Mouse (Mus musculus): ENCODE measurements around the gene Grm7.

Gene Grm7

DNA sequence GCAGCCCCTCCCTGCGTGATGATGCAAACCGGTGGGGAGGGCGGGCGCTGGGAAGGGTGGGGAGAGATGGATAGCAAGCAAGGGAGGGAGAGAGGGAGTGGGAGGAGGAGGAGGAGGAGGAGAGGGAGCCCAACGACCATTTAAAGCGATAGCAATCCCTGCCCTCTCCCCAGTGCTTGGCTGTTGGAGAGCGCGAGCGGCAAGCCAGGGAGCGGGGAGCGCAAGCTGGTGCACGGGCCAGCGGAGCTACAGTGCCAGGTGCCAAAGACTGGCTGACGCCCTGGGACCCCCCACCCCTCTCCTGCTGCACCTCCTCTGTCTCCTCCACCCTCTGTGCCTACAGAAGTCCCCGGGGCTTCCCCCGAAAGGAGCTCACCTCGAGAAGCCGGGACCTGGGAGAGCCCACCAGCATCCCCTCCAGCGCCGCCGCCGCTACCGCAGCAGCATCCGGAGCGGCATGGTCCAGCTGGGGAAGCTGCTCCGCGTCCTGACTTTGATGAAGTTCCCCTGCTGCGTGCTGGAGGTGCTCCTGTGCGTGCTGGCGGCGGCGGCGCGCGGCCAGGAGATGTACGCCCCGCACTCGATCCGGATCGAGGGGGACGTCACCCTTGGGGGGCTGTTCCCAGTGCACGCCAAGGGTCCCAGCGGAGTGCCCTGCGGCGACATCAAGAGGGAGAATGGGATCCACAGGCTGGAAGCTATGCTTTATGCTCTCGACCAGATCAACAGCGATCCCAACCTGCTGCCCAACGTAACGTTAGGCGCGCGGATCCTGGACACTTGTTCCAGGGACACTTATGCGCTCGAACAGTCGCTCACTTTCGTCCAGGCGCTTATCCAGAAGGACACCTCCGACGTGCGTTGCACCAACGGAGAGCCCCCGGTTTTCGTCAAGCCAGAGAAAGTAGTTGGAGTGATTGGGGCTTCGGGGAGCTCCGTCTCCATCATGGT lies at the start of gene Grm7:
Gene Grm7, plus strand, starts transcription at position 171 of the 951 bp plus-strand sequence.
- DNase-seq (ENCODE audit: low spot score in 2 of 2): no peak

DNA sequence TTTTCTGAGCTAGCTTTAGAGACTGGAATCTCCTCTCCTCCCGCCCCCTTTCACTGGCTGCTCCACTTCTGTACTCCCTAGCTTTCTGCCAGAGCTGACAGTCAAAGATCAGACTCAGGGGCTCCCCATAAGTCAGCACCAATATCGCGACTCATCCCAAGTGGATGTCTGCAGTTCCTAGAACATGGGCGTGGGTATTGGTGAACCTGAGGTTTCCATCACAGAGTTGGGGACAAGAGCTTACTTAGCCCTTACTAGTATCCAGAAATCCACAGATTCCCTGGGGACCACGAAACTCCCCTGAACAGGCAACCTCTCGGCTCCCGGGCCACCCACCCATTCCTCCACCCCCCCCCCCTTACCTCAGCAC lies 355 bp upstream of the Grm7 start:
- DNase-seq (ENCODE audit: low spot score in 2 of 2): no peak

DNA sequence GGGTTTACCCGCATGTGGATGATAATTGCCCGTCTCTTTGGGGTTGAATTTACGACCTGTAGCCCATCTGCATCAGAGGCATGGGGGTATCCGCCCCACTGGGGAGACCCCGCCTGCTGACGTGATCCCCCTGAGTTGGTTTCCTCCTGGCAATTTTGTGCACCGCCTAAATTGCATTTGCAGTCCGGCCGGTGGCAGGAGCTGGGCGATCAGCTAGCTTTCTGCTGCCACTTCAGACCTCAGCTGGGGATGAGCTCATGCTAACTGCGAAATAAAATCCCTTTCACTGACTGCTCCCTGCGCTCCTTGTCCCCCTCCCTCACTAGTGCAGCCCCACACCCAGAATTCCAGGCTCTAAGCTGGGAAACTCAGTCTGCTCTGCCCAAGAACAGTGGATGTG lies 1.5 kb downstream of the Grm7 start:
- DNase-seq (ENCODE audit: low spot score in 2 of 2): no peak

DNA sequence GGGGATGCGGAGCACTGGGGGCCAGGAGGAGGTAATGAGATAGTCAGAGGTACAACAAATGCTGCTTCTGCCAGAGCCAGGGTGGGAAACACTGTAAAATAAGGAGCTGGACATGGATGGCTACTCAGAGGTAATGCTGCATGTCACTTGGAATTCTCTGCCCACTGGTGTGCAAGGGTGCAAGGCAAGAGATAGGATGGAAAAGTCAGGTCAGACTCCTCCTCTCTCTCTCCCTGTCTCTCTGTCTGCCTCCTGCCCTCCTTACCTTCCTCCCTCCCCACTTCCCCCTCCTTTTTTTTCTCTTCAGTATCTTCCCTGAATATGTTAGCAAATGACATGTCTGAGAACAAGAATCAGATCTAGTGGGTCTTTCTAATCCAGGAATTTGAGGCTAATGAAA lies 3.8 kb downstream of the Grm7 start:
- no peak for DNase-seq (ENCODE audit: low spot score in 2 of 2)

DNA sequence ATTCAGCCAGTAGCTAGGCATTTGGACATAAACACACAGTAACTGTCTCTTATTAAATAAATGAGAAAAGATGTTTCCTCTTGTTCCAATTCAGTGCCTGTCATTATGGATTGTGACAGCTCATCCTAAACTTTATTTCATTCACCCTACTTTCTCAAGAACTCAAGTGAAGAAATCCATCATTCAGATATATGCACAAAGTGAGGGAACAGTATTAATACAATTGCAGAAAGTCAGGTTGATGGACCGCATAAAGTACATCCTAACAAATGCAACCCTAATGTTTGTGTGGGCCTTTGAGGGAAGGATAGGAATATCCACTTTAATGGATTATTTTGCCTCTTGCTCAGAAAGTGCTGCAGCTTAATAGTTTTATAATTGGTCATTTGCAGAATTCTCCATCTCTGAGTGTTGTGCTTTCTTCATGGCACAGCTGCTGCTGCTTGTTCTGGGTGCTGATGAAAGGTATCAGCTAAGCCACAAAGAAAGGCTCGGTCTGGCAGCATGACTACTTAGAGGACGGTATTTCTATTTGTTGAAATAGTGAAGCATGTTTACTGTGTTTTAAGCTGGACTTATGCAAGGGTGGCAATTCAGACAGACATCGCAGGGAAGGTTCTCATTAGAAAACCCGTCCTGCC lies 8.1 kb downstream of the Grm7 start:
- no peak for DNase-seq (ENCODE audit: low spot score in 2 of 2)

DNA sequence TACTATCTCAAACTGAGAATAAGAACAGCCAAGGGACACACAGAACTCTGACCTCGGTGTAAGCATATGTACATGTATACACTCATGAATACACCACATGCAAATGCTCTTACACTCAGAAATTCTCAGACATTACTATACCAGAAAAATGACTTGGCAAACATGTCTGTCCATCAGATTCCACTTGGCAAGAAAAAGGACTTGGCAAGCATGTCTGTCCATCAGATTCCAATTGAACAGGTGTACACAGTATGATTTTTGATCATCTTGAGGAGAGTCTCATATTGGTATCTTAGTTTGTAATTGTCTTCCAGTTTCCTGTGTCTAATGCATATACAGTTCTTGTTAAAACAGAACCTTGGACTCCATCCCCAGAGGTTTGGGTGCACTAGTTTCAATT lies 19.1 kb downstream of the Grm7 start:
- DNase-seq (ENCODE audit: low spot score in 2 of 2): no peak

DNA sequence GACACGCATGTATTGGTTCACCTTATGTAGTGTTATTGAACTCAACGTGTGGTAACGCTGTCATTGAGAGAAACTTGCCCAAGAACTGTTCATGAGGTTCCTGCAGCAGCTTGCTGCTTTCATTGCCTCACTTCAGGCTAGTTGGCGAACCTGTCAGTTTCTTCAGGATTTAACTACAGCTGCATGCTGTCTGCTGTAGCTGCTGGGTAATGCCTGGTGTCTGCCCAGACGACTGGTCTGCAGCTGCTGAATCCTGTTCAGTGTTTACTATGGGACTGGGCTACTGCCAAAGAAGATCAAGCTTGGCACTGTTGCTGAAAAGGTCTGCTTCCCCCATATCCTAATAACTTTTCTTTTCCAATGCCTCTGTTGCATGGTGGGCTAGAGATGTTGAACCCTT lies 23.1 kb downstream of the Grm7 start:
- no peak for DNase-seq (ENCODE audit: low spot score in 2 of 2)

DNA sequence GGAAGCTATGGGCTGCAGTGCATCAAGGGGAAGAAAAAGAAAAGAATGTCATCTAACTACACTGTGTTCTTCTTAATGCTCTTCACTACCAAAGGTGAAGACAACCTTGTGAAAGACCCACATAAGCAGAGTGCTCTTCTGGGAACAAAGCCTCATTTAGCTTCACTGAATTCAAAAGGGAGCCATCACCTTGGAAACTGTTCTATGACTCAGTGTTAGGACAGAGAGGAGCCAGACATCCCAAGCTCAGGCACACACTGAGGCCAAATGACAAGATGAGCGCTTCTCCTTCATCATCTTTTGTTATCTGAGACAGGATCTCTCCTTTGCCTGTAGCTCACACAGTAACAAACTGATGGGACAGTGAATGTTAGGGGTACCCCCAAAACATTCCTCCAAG lies 45.6 kb downstream of the Grm7 start:
- no peak for DNase-seq (ENCODE audit: low spot score in 2 of 2)

DNA sequence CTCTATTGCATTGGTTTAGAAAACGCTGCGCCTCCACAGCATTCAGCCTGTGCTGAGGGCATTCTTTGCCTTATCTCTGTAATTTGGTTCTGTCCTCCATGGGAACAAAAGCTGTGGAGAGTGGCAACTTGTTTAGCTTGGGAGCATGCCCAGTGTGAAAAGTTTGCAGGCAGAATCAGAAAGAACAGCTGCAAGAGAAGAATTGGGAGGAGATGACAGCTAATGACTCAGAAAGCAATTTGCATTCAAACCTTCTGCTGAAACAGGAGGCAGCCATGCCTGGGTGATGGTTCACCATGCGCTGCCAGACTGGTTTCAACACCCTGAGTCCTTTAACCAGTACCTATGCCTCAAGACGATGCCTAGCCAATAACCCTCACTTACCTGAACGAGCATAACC lies 64.4 kb downstream of the Grm7 start:
- DNase-seq (ENCODE audit: low spot score in 2 of 2): no peak

DNA sequence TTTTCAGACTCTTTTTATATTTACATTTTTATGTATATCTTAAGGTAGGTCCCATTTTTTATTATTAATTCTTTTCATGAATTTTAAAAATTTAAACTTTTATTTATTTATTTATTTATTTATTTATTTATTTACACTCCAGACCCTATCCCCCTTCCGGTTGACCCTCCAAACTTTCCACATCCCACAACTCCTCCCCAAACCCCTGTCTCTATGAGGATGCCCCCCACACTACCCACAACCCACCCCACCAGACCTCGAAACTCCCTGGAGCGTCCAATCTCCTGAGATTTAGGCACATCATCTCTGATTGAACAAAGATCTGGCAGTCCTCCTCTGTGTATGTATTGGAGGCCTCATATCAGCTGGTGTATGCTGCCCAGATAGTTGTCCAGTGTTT lies 69.6 kb downstream of the Grm7 start:
- DNase-seq (ENCODE audit: low spot score in 2 of 2): no peak

DNA sequence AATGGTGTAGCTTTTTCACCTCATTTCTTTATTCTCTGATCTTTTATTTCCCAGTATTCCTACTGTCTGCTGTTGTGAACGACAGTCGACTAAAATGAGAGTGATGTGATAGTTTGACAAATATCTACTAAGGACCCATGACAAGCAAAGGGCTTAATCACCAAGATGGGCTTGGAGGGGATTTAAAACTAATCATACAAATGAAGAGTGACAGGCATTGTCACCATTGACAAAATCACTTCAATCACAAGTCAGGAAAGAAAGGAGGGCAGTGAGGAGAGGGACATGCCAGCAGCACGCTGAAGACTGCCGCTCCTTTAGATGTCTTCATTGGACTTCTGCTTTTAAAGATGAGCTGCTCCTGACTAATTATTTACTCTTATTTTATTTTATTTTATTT lies 78.0 kb downstream of the Grm7 start:
- no peak for DNase-seq (ENCODE audit: low spot score in 2 of 2)

DNA sequence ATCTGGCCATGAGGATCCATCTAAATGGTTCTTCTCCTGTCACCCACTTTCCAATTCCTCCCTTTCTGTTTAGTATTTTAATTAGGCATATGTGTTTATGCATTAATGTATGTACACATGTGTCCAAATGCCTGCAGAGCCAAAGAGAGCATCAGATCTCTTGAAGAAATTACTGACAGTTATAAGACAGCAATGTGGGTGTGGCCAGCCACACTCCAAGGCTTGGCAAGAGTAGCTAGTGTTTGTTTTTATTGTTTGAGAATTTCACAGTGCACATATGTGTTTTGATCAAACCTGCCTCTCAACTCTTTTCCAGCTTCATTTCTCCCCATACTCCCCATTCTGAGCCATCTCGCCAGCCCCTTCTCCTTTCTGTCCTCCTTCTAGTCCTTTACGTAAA lies 88.5 kb downstream of the Grm7 start:
- DNase-seq (ENCODE audit: low spot score in 2 of 2): no peak

DNA sequence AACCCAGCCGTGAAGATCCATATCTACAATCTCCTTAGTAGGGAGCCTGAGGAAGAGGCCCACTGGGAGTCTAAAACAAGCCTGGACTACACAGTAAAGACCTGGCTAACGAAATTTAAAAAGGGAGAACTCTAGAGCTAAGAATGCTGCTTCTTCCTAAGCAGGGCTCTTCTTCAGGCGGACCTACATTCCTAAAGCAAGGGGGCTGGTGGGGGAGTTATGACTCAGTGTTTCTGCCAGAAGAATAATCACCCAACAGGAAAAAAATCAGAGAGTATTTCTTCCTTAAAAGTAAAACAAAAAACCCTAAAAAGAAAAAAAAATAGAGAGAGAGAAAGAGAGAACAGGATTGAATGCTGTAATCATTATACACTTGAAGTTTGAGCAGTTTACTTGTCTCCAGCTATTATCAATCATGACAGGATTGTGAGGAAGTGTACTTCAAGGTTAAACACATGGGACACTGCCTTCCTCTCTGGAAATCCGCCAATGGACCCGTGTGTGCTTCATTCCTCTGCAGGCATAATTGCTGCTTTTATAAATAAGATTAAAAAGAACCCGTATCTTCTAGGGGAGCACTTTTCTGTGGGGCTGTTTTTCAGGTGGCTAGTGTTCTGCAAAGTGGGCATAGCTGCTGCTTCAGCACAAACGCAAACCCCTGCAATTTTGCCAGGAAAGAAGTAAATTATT lies 98.7 kb downstream of the Grm7 start:
- no peak for DNase-seq (ENCODE audit: low spot score in 2 of 2)

DNA sequence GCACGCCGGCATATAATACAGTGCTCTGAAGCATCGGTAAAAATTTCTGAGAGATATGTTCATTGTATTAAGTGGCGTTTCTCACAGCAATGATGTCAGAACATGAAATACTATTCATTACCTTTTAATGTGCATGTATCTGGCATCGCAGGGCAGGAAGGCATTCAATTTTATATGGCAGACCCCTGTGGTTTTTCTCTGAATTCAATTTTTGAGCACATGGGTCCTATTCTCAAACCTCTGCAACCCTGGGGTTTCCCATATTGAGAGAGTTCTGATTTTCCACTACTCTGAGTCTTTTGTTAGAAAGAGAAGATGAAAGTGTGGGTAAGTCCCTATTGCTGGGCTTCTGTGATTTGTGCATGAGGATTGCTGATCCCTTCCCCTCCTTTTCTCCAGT lies 110.5 kb downstream of the Grm7 start:
- no peak for DNase-seq (ENCODE audit: low spot score in 2 of 2)

DNA sequence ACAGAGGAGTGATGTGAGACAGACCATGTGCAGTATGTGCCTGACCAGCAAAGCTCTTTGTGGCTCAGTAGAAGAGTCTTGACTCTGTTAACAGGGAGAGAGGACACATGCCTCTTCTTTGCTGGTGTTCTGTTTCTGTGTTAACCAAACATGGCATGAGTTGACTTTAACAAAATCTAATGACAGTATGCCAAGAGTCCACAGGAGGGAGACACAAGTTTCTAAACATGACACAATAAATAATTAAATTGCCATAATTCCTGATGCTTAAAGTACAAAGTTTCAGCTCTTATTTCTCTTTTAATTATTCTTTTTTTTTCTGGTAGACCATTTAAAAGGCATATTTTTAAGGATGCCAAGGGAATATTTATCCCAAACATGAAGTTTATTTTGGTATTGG lies 124.2 kb downstream of the Grm7 start:
- no peak for DNase-seq (ENCODE audit: low spot score in 2 of 2)

DNA sequence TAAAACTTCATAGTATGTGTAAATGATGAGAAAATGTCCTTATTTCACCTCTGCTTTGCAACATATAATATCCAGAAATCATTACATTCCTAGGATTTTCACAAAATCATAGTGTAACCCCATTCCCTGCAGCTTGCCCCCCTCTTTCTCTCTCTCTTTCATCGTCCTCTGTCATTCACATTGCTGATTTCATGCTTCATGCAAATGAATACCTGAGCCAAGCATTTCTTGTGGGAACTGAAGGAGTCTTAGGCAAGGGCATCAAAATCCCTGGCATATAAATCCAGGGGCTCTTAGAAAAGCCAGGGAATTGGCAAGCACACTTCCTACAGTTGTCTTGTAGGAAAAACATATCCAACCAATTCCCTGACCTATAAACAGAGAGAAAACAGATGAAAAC lies 127.3 kb downstream of the Grm7 start:
- DNase-seq (ENCODE audit: low spot score in 2 of 2): no peak

DNA sequence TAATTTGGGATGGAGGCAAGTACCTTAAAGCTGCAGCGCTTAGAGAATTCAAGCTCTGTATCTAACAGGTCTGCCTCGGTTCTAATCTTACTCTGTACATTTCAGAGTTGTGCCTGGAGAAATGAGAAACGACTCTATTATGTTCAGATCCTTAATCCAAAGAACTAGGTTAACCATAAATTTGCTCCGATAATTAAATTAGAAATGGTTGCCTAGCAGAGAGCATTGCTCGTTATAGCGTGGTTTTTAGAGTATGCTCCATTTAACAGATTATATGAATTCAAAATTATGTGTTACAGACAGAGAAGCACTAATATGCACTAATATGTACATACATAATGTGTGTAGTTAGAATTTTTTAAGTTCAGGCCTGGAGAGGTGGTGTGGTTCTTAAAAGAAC lies 130.7 kb downstream of the Grm7 start:
- DNase-seq (ENCODE audit: low spot score in 2 of 2): no peak

DNA sequence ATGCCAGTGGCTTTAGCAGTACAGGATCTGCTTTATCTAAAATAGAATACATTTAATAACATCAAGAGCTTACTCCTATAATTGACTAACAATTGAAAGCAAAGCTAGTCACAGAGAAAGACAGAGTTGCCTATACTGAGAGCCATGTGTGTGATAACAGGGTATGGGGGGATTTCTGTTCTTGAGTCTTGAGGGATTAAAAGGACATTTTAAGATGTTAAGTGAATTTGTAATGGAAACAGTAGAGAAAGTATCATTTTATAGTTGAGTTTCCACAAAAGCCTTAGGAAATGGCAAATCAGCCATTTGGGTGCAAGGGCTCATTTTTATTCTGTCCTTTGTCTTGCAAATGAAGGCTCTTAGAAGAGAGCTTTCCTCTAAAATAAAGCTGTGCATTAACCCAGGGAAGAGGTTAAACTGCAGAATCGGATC lies 140.1 kb downstream of the Grm7 start:
- no peak for DNase-seq (ENCODE audit: low spot score in 2 of 2)

DNA sequence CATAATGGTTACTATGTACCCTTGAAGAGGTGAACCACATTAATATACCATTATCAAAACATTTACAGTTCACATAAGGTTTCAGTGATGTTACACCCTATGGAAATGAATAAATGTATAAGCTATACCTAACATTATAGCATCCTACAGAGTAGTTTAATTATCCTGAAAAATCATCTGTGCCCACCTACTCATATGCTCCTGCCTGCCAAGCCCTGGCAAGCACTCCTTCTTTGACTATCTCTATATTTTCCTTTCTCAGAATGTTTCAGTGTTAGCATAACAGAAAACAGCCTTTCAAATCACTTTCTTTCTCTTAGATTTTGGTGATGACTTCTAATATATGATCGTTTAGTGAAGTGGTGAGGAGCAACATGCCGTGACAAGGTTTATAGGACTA lies 147.3 kb downstream of the Grm7 start:
- no peak for DNase-seq (ENCODE audit: low spot score in 2 of 2)

DNA sequence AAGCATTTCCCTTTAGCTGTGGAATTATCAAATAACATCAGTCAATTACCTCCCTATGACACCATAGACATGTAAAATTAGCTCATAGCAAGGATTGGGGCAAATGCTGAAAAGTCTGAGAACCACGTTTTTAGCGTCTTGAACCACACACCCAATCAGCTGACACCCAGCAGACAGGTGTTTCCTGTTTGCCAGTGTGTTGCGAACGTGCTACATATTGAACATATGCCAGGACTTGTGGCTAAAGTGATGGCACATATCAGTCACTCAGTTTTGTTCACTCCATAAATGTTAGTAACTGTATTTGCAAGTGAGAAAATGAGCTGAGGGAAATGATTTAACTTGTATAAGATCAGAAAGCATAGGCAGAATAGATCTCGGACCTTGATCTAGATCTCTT lies 162.1 kb downstream of the Grm7 start:
- no peak for DNase-seq (ENCODE audit: low spot score in 2 of 2)

DNA sequence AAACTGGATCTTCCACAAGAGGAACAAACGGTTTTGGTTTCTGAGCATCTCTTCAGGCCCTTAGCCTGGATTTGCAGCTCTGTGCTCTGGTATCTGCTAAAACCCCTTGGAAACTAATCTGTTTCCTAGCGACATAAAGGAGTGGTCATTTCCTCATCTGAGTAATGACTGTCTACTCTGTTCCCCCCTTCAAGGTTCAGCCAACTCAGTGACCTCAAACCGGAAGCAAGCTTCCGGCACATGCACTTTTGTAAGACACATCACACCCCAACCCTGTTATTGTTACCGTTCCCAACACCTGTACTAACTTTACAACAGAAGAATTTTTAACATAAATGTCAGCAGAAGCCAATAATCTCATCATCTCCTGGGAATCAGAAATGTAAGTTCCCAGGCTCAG lies 166.8 kb downstream of the Grm7 start:
- no peak for DNase-seq (ENCODE audit: low spot score in 2 of 2)

DNA sequence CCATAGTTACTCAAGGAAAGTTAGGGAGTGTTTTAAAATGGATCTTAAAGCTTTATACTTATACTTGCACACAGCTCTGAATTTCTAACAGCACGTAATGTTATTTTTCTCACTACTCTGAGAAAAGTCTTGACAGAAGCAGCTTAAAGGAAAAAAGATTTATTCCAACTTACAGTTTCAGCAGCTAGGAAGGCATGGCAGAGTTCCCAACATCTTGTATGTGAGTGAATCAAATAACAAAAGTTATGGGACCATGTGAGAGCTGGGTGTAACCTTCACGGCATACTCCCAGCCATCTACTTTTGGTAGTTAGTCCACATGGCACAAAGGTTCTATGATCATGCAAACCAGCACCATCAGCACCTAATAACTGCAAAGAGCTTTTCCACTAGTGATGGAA lies 172.9 kb downstream of the Grm7 start:
- DNase-seq (ENCODE audit: low spot score in 2 of 2): no peak

DNA sequence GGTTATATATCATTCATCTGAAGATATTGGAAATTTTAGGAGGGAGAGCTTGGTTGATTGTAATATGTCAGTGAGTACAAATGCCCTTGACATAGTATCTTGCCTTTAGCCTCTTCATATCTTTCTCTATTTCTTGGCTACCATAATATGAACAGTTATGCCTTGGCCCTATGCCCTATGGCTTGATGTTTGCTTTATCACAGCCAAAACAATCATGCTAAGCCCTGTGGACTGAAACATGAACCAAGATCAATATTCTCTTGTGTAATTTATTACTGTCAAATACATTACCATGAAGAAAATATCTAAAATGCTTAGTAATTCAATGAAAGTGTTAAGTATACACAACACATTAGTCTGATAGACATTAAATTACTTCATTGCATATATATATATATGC lies 222.9 kb downstream of the Grm7 start:
- no peak for DNase-seq (ENCODE audit: low spot score in 2 of 2)

Measured in spleen, postnatal 10 days (tissue).